Mouse (Mus musculus) CH12.LX (cell line): ENCODE results near the gene Pik3c2g. TPM values are rescaled to one million over a fixed set of nuclear protein-coding genes. Genes with fewer than 3 reads are reported as not detected.

ENCODE experiments used
- DNase-seq: peaks from one replicate; pipeline ENCODE4 v3.0.0-alpha.2; 2013; ENCODE audit errors: extremely low read depth
- H3K27ac ChIP-seq: 2 replicates; pipeline ENCODE4 v1.5.1; 2012; ENCODE audit warnings: low read depth, mild to moderate bottlenecking, control low read depth, moderate library complexity; ENCODE audit not compliant: insufficient read depth
- H3K27me3 ChIP-seq: replicated peaks from 2 replicates; pipeline ENCODE3; 2012; ENCODE audit warnings: inconsistent platforms
- H3K36me3 ChIP-seq, 2 experiments: replicated peaks in 1 of 2; 2 replicates each; pipeline versions ENCODE3 to v1.6.1; 2012; ENCODE audit warnings: inconsistent platforms in 1 of 2, low read length in 1 of 2, mild to moderate bottlenecking in 1 of 2, mixed read lengths in 1 of 2, moderate library complexity in 1 of 2; ENCODE audit not compliant: control insufficient read depth in 1 of 2, insufficient read depth in 1 of 2
- H3K4me1 ChIP-seq, 2 experiments: 2 replicates each; pipeline ENCODE4 v1.6.1; 2012; ENCODE audit warnings: inconsistent platforms in 1 of 2, moderate library complexity in 1 of 2; ENCODE audit not compliant: insufficient read depth in 2 of 2, control insufficient read depth in 1 of 2
- H3K4me2 ChIP-seq: 2 replicates; pipeline ENCODE4 v1.6.1; 2012; ENCODE audit warnings: low read depth, mild to moderate bottlenecking, control low read depth; ENCODE audit not compliant: poor library complexity, insufficient read depth, severe bottlenecking
- H3K4me3 ChIP-seq, 3 experiments: fragments of 150-350 bp in 1 of 3; sonication (generic) in 1 of 3; replicated peaks in 1 of 3; 2 replicates each; pipeline versions ENCODE3 to v1.5.1; 2011 to 2012; ENCODE audit warnings: low read depth in 2 of 3, low read length in 2 of 3, mild to moderate bottlenecking in 2 of 3, moderate library complexity in 2 of 3, control low read depth in 1 of 3, improper control_type of control experiment in 1 of 3, inconsistent platforms in 1 of 3, mixed read lengths in 1 of 3; ENCODE audit not compliant: poor library complexity in 1 of 3
- H3K79me2 ChIP-seq: replicated peaks from 2 replicates; pipeline ENCODE4 v1.6.1; 2012; ENCODE audit warnings: mild to moderate bottlenecking, moderate library complexity; ENCODE audit not compliant: control insufficient read depth, poor library complexity, insufficient read depth, severe bottlenecking; ENCODE audit errors: extremely low read depth
- H3K9ac ChIP-seq: 2 replicates; pipeline ENCODE4 v1.6.1; 2012; ENCODE audit warnings: low read depth, mild to moderate bottlenecking, control low read depth, moderate library complexity; ENCODE audit not compliant: insufficient read depth
- H3K9me3 ChIP-seq: replicated peaks from 2 replicates; pipeline ENCODE3; 2012; ENCODE audit warnings: low read length, inconsistent platforms, mixed read lengths
- BHLHE40 ChIP-seq: IDR thresholded peaks from 2 replicates; pipeline ENCODE4 v1.6.1; 2011; ENCODE audit warnings: mild to moderate bottlenecking, low read depth, low read length, improper control_type of control experiment
- CHD1 ChIP-seq: IDR thresholded peaks from 2 replicates; pipeline ENCODE4 v1.6.1; 2012; ENCODE audit warnings: low read depth, low read length, improper control_type of control experiment, inconsistent platforms
- CTCF ChIP-seq, 2 experiments: IDR thresholded peaks in 1 of 2; conservative IDR thresholded peaks in 1 of 2; 2 replicates each; pipeline ENCODE4 v1.5.1; 2011 to 2012; ENCODE audit warnings: low read depth in 2 of 2, low read length in 2 of 2, improper control_type of control experiment in 1 of 2, inconsistent platforms in 1 of 2, mild to moderate bottlenecking in 1 of 2, moderate library complexity in 1 of 2
- E2F4 ChIP-seq: IDR thresholded peaks from 2 replicates; pipeline ENCODE4 v1.6.1; 2011; ENCODE audit warnings: low read depth, low read length, improper control_type of control experiment; ENCODE audit not compliant: insufficient replicate concordance
- EP300 ChIP-seq: IDR thresholded peaks from 2 replicates; pipeline ENCODE4 v1.6.1; 2011; ENCODE audit warnings: low read length, improper control_type of control experiment
- HCFC1 ChIP-seq: IDR thresholded peaks from 2 replicates; pipeline ENCODE4 v1.6.1; 2012; ENCODE audit warnings: low read depth, mild to moderate bottlenecking, inconsistent platforms, low read length, improper control_type of control experiment
- JUN ChIP-seq: IDR thresholded peaks from 2 replicates; pipeline ENCODE4 v1.6.1; 2011; ENCODE audit warnings: low read depth, mild to moderate bottlenecking, low read length, improper control_type of control experiment, moderate library complexity; ENCODE audit not compliant: insufficient read depth
- JUND ChIP-seq: conservative IDR thresholded peaks from 2 replicates; pipeline ENCODE4 v1.6.1; 2011; ENCODE audit warnings: low read depth, low read length, improper control_type of control experiment
- MEF2A ChIP-seq: IDR thresholded peaks from 2 replicates; pipeline ENCODE4 v1.6.1; 2014; ENCODE audit warnings: low read depth, mild to moderate bottlenecking, inconsistent platforms, low read length, improper control_type of control experiment, borderline replicate concordance
- PAX5 ChIP-seq: IDR thresholded peaks from 2 replicates; pipeline ENCODE4 v1.6.1; 2012; ENCODE audit warnings: low read length, inconsistent platforms, mixed read lengths
- POLR2A ChIP-seq: IDR thresholded peaks from 2 replicates; pipeline ENCODE4 v1.6.1; 2011; ENCODE audit warnings: low read depth, mild to moderate bottlenecking, improper control_type of control experiment, low read length
- RAD21 ChIP-seq: IDR thresholded peaks from 2 replicates; pipeline ENCODE4 v1.6.1; 2011; ENCODE audit warnings: low read depth, mild to moderate bottlenecking, low read length, improper control_type of control experiment, moderate library complexity
- RCOR1 ChIP-seq: conservative IDR thresholded peaks from 2 replicates; pipeline ENCODE4 v1.6.1; 2012; ENCODE audit warnings: low read depth, mild to moderate bottlenecking, inconsistent platforms, low read length, improper control_type of control experiment
- SMC3 ChIP-seq: IDR thresholded peaks from 2 replicates; pipeline ENCODE4 v1.6.1; 2011; ENCODE audit warnings: low read depth, low read length, improper control_type of control experiment
- TBP ChIP-seq: conservative IDR thresholded peaks from 2 replicates; pipeline ENCODE4 v1.6.1; 2011; ENCODE audit warnings: low read depth, low read length, improper control_type of control experiment
- TCF12 ChIP-seq: IDR thresholded peaks from 2 replicates; pipeline ENCODE4 v1.6.1; 2014; ENCODE audit warnings: low read depth, mild to moderate bottlenecking, inconsistent platforms, low read length, improper control_type of control experiment
- UBTF ChIP-seq: IDR thresholded peaks from 2 replicates; pipeline ENCODE4 v1.6.1; 2012; ENCODE audit warnings: low read depth, mild to moderate bottlenecking, inconsistent platforms, low read length, improper control_type of control experiment, moderate library complexity
- USF1 ChIP-seq: IDR thresholded peaks from 2 replicates; pipeline ENCODE4 v1.6.1; 2014; ENCODE audit warnings: low read depth, mild to moderate bottlenecking, inconsistent platforms, low read length, improper control_type of control experiment
- ZC3H11A ChIP-seq: IDR thresholded peaks from 2 replicates; pipeline ENCODE4 v1.6.1; 2012; ENCODE audit warnings: low read depth, mild to moderate bottlenecking, inconsistent platforms, low read length, improper control_type of control experiment
- ZKSCAN1 ChIP-seq: IDR thresholded peaks from 2 replicates; pipeline ENCODE4 v1.6.1; 2012; ENCODE audit warnings: low read depth, inconsistent platforms, low read length, improper control_type of control experiment, borderline replicate concordance
- ZMIZ1 ChIP-seq: IDR thresholded peaks from 2 replicates; pipeline ENCODE4 v1.6.1; 2012; ENCODE audit warnings: low read depth, mild to moderate bottlenecking, inconsistent platforms, low read length, improper control_type of control experiment
- dilution Hi-C: fragments of 300-500 bp; cut with MboI; formaldehyde crosslinking; loops from 2 replicates; pipeline ENCODE4 v1.14.3; 2020; ENCODE audit warnings: low sequenced_read_pairs; ENCODE audit not compliant: extremely low pct_unique_long_range_greater_than_20kb, extremely low pct_ligation_motif_present
- in situ Hi-C: fragments of 300-500 bp; cut with MboI; formaldehyde crosslinking; loops from 3 replicates; pipeline ENCODE4 v1.14.3; 2019; ENCODE audit warnings: low sequenced_read_pairs, low pct_ligation_motif_present, low pct_unique_long_range_greater_than_20kb, mixed read lengths
- polyA plus RNA-seq: library from polyadenylated mRNA; unstranded; fragments of >175 nt; gene quantifications from 2 replicates; pipeline ENCODE4 v1.2.1, GENCODE M21; 2012; ENCODE audit warnings: low read depth; ENCODE audit not compliant: insufficient read length
- total RNA-seq, 2 experiments: library from RNA; depleted of rRNA; stranded (reverse); fragments of 300-350 nt in 1 of 2; fragments of >200 nt in 1 of 2; gene quantifications; 2 replicates each; pipeline ENCODE4 v1.2.3; 2012 to 2014

Pik3c2g gene
- total and polyA plus RNA-seq, 3 experiments: not detected

- no peak for DNase-seq
- Histone ChIP-seq H3K27ac (no peak overlapping the region), H3K36me3 (no peaks in the 10 kb centered on the region), H3K4me1 (no peaks in the 10 kb centered on the region), H3K9me3 (peaks cover 50% of the 10 kb centered on the region), H3K79me2 (no peaks in the 10 kb centered on the region), H3K9ac (no peak overlapping the region), H3K27me3 (no peaks in the 10 kb centered on the region), H3K4me3 (no peak overlapping the region), H3K4me2 (no peak overlapping the region)
- dilution Hi-C loops: no loop called here
- TF ChIP-seq ZC3H11A (no peak), CTCF (conservative IDR thresholded peaks at IDR 0.05 in 1 of 2, IDR thresholded peaks at IDR 0.05 in 1 of 2; ENCODE audit: low read depth in 2 of 2, low read length in 2 of 2) (no peak), UBTF (no peak), RAD21 (no peak), EP300 (no peak), TCF12 (no peak), HCFC1 (no peak), PAX5 (no peak), TBP (no peak), SMC3 (no peak), BHLHE40 (no peak), E2F4 (no peak)
- in situ Hi-C loops: no loop called here
These were observed 312.7 kb downstream of the Pik3c2g start for GRCm38 (mm10) chr6:139899630-139900151.

- no peaks in the 10 kb centered on the region for H3K4me1 ChIP-seq
- H3K4me2 ChIP-seq: no peak overlapping the region
- no peak overlapping the region for H3K4me3 ChIP-seq
- no peaks in the 10 kb centered on the region for H3K36me3 ChIP-seq
- H3K27ac ChIP-seq: no peak overlapping the region
- H3K9me3 ChIP-seq: peaks cover 57% of the 10 kb centered on the region
- TF ChIP-seq JUND (no peak), MEF2A (no peak), USF1 (no peak), CHD1 (no peak), EP300 (no peak), POLR2A (no peak), TCF12 (no peak), JUN (no peak), RCOR1 (no peak), SMC3 (no peak), TBP (no peak), ZKSCAN1 (no peak), E2F4 (no peak), ZMIZ1 (no peak)
- DNase-seq: no peak
- H3K79me2 ChIP-seq: no peaks in the 10 kb centered on the region
- dilution Hi-C loops (no loop called here), in situ Hi-C loops (no loop called here)
- H3K9ac ChIP-seq: no peak overlapping the region
- no peaks in the 10 kb centered on the region for H3K27me3 ChIP-seq
These were observed 314.8 kb downstream of the Pik3c2g start for GRCm38 (mm10) chr6:139901801-139902200.
